Mouse (Mus musculus): ENCODE results near the gene Col27a1.

DNA sequence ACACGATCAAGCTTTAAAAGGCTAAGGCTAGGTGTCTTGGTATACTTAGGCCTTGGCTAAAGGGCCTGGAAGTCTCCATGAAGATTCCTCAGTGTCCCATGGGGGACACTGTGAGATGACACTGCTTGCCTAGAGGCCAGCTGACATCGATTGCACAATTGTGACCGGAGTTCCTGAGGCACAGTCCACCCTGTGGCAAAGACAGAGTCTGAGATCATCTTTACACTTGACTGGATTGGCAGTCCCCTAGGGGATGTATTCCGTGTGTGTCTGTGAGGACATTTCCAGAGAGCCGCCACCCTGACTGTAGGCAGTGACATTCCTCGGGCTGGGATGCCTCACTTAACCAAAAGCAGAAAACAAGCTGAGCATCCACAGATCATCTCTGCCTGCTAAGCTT, 146.1 kb downstream of the Col27a1 start:
- TF ChIP-seq FLI1 (IDR thresholded peaks at IDR 0.05; ENCODE audit: low read length): no peak
- TF ChIP-seq GATA1 (IDR thresholded peaks at IDR 0.05; ENCODE audit: borderline replicate concordance, low read length): no peak
